Mouse (Mus musculus) ES-Bruce4 (cell line): ENCODE data around the gene Ctsa.

Experiments
- CTCF ChIP-seq: IDR thresholded peaks from one replicate; pipeline ENCODE4 v1.8.1; 2011; ENCODE audit warnings: low read depth, low read length
- EP300 ChIP-seq: IDR thresholded peaks from 2 replicates; pipeline ENCODE4 v1.6.1; 2011; ENCODE audit warnings: low read depth, low read length; ENCODE audit not compliant: insufficient read depth
- POLR2A ChIP-seq: IDR thresholded peaks from one replicate; pipeline ENCODE4 v1.8.1; 2011; ENCODE audit warnings: low read length; ENCODE audit not compliant: insufficient read depth

DNA sequence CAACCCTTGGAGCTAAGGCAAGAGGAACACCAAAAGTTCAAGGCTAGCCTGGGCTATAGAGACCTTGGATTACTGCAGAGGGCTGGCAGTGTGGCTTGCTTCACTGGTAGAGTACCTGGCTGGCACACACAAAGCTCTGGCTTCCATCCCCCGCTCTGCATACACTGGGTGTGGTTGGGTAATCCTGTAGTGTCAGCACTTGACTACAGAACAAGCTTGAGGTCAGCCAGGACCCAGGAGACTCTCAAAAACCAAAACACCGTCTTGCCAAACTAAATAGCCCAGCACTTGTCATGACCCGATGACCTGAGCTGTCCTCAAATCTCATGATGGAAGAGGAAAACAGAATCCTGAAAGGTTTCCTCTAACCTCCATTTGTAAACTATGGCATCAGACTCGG lies 42.2 kb upstream of the Ctsa start:
- TF ChIP-seq CTCF (no peak), POLR2A (no peak), EP300 (no peak)
